Mouse (Mus musculus) lung, adult 10 weeks (tissue): Measurements from ENCODE around the gene Trub1. TPM values are rescaled to one million over a fixed set of nuclear protein-coding genes. Genes with fewer than 3 reads are reported as not detected.

Experiments used
- polyA plus RNA-seq: library from polyadenylated mRNA; stranded (reverse); fragments of 350-450 nt; fragmentation: Illumina TruSeq; extraction: RNeasy Lipid Tissue Mini Kit (QIAGEN cat#74804); gene quantifications from one replicate; pipeline ENCODE4 v1.2.3, GENCODE M21; 2014; ENCODE audit warnings: low read depth, low replicate concordance; ENCODE audit not compliant: insufficient read depth

The Trub1 gene
- 3.8 TPM for polyA plus RNA-seq

DNA sequence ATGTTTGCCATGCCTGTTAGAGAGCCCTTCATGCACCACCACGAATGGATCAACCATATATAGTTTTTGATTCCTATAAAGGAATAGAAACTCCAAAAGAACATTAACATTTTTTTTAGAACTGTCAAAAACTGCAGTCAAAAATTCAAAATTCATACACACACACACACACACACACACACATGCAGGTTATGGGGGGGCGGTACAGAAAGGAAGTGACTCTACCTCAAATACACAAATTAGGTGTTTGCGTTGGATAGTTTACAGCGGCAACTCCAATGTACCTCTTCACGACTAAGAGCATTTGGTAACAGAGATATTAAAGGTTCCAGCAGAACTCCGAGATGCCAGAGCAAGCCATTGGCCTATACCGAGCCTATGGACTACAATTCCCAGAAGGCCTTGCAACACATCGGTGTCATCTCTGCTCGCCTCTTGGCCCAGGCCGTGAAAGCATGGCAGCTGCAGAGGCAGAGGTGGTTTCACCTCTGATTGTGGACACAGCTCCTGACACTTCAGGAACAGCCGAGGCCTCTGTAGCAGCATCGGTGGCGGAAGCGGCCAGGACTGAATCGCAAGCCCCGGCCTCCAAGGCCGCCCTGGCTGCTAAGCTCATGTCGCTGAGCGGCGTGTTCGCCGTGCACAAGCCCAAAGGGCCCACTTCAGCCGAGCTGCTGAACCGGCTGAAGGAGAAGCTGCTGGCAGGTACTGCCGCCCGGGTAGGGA is at the start of gene Trub1:
Gene Trub1 (plus strand): TSS at position 421 of the 726 bp plus-strand sequence.

Other genes with a start within 250 kb of the Trub1 start
- 30.6 TPM for gene Ablim1, start 138.0 kb upstream of the Trub1 start, polyA plus RNA-seq
- 7.9 TPM for gene Fam160b1, start 92.2 kb upstream of the Trub1 start, polyA plus RNA-seq
- gene Atrnl1, start 158.1 kb downstream of the Trub1 start, polyA plus RNA-seq, result 11.4 TPM